Mouse (Mus musculus): ENCODE measurements around the gene Tenm3. TPM values are rescaled to one million over a fixed set of nuclear protein-coding genes. Genes with fewer than 3 reads are reported as not detected.

Tenm3 gene
- polyA plus RNA-seq, 1 experiment from 2014 or later, result 26.2 TPM

DNA sequence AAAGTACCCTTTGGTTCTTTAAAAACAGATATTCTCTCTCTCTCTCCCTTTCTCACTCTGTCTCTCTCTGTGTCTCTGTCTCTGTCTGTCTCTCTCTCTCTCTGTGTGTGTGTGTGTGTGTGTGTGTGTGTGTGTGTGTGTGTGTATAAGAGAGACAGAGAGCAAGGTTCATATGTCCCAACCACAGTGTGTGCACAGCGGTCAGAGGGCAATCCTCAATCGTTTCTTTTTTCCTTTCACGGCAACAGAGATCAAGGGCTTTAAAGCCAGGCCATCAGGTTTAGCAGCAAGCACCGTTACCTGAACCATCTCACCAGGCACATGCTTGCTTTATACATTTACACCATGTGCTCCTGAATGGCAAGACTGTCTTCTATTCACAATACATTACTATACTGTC, 110.7 kb downstream of the Tenm3 start:
- ATAC-seq (replicated peaks; ENCODE audit: low FRiP score), result no peak
- no peaks in the 10 kb centered on the region for H3K36me3 ChIP-seq
- H3K27me3 ChIP-seq, result no peaks in the 10 kb centered on the region
- no peak overlapping the region for H3K27ac ChIP-seq
- H3K4me1 ChIP-seq, result no peaks in the 10 kb centered on the region
- H3K4me2 ChIP-seq, result no peak overlapping the region
- H3K9ac ChIP-seq, result no peak overlapping the region
- WGBS, result 48% methylated on average over 4 of the region's 4 CpGs
- no peak overlapping the region for H3K4me3 ChIP-seq (replicated peaks)
- H3K9me3 ChIP-seq (replicated peaks), result no peaks in the 10 kb centered on the region

DNA sequence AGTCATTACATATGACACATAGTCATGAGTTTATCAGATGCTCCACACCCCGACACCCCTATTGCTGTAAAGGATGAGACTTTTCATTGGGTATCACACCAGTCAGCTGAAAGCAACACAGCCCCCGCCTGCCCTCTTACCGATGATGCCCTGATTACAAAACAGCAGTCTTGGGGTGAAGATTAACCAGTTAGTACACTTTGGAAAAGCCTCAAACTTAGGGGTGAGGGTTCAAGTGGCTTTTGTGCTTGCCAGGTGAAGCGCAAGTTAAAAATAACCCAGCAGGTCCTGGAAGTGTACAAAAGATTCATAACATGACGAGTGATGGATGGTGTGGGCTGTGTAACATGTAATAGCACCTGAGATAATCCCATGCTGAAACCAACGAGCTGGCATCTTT, 113.0 kb downstream of the Tenm3 start:
- Histone ChIP-seq H3K27ac (no peak overlapping the region), H3K4me2 (no peak overlapping the region), H3K9ac (no peak overlapping the region), H3K4me3 (replicated peaks) (no peak overlapping the region), H3K4me1 (no peaks in the 10 kb centered on the region), H3K36me3 (no peaks in the 10 kb centered on the region), H3K9me3 (replicated peaks) (no peaks in the 10 kb centered on the region), H3K27me3 (no peaks in the 10 kb centered on the region)
- no peak for ATAC-seq (replicated peaks; ENCODE audit: low FRiP score)
- 72% methylated on average over 6 of the region's 6 CpGs for WGBS

DNA sequence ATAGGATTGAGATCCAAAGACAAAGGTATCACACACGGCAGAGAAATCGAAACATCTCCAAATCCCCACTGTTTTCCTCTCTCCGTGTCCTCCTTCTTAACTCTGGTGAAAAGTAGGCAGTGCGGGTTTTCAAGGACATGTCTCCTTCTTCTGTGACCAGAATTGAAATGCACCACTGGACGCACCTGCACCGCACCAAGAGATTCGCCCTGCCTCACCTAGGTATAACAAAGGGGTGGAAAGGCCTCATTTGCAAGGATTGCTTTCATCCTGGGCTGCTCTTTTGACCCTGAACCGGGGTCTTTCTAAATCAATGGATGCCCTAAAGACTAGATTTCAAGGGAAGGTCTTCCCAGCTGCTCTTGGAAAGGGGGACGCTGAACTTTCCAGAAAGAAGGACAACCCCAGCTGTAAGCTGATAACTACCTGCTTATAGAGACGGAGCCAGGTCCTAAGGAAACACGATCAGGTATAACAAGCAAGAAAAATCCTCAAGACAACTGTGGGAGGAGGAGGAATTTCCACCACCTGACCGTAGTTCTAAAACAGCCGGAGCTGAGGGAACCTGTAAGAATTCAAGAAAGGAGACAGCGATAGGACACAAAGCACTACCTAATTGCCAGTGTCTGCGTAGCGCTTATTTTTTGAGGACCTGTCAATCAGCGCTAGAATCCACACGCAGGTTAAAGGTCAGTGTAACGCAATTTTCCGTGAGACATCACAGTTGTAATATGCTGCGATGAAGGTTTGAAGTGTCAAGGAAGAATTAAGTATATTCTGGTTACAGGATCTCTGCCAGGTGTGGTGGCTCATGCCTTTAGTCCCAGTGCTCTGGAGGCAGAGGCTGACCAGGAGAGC, 114.7 kb downstream of the Tenm3 start:
- 0 out of 2 replicates have a peak, but pooled peaks have one; percentile 36 for ATAC-seq (replicated peaks; ENCODE audit: low FRiP score)
- Histone ChIP-seq H3K9me3 (replicated peaks) (no peaks in the 10 kb centered on the region), H3K27me3 (no peaks in the 10 kb centered on the region), H3K4me2 (no peak overlapping the region), H3K4me3 (replicated peaks) (no peak overlapping the region), H3K9ac (no peak overlapping the region), H3K36me3 (no peaks in the 10 kb centered on the region), H3K4me1 (no peaks in the 10 kb centered on the region), H3K27ac (no peak overlapping the region)
- WGBS, result 67% methylated on average over 21 of the region's 21 CpGs

DNA sequence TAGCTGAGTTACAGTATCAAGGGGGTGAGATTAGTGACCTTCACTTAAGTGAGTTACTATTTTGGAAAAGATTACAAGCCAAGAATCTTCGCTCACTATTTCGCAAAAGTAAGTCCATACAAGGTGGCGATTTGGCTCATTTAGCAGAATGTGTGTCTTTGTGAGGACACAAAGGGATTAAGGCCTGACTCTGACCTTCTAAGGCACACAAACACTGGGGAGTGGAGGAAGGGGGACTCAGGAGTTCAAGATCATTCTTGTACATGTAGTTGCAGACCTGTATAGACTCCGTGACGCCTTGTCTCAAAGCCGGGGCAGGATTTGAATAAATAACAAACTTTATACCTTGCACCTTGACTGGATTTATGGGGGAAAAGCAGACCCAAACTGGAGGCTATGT, 115.7 kb downstream of the Tenm3 start:
- Histone ChIP-seq H3K4me3 (replicated peaks) (no peak overlapping the region), H3K4me1 (no peaks in the 10 kb centered on the region), H3K4me2 (no peak overlapping the region), H3K36me3 (no peaks in the 10 kb centered on the region), H3K27me3 (no peaks in the 10 kb centered on the region), H3K9ac (no peak overlapping the region), H3K9me3 (replicated peaks) (no peaks in the 10 kb centered on the region), H3K27ac (no peak overlapping the region)
- no peak for ATAC-seq (replicated peaks; ENCODE audit: low FRiP score)
- 85% methylated on average over 6 of the region's 6 CpGs for WGBS

DNA sequence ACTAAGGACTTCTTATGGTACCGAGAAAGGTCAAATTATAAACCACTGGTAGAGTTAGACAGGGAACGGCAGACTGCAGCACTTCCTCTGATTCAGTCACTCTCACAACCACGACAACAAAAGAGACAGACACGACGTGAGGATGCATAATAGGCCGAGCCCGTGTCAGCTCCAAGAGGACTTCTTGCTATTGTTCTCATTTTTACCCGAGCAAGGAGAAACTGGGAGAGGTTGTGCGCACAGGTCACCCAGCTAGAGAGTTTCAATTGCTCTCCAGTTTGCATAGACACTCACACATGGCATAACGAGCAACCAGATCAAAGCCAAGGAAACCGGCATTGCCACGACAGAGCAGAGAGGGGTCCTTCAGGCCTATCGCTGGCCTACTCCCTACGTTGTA, 121.0 kb downstream of the Tenm3 start:
- no peak overlapping the region for H3K4me3 ChIP-seq (replicated peaks)
- 62% methylated on average over 14 of the region's 14 CpGs for WGBS
- H3K4me2 ChIP-seq, result no peak overlapping the region
- 0 out of 2 replicates have a peak, but pooled peaks cover 3% of the 10 kb centered on the region for H3K9me3 ChIP-seq (replicated peaks)
- H3K36me3 ChIP-seq, result no peaks in the 10 kb centered on the region
- H3K9ac ChIP-seq, result no peak overlapping the region
- no peaks in the 10 kb centered on the region for H3K27me3 ChIP-seq
- H3K27ac ChIP-seq, result no peak overlapping the region
- H3K4me1 ChIP-seq, result no peaks in the 10 kb centered on the region
- ATAC-seq (replicated peaks; ENCODE audit: low FRiP score), result no peak

DNA sequence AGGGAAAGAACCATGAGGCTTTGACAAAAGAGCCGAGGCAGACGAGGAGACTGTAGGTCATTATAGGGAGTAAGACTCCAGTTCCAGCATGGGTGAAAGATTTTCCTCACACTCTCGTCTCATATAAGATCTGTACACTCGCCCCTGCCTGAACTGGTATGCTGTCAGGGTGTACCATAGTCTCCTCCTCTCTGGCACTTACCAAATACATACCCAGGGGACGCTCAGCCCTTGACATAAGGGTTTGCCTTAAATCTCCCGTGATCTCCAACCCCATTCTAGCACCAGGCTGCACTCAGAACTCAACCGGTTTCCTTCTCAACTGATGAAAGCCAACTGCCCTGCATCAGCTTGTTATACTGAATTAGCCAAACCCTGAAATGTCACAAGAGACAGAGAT, 121.4 kb downstream of the Tenm3 start:
- Histone ChIP-seq H3K9me3 (replicated peaks) (0 out of 2 replicates have a peak, but pooled peaks cover 3% of the 10 kb centered on the region), H3K27ac (no peak overlapping the region), H3K27me3 (no peaks in the 10 kb centered on the region), H3K4me2 (no peak overlapping the region), H3K9ac (no peak overlapping the region), H3K36me3 (no peaks in the 10 kb centered on the region), H3K4me1 (no peaks in the 10 kb centered on the region), H3K4me3 (replicated peaks) (no peak overlapping the region)
- 84% methylated on average over 7 of the region's 7 CpGs for WGBS
- no peak for ATAC-seq (replicated peaks; ENCODE audit: low FRiP score)

DNA sequence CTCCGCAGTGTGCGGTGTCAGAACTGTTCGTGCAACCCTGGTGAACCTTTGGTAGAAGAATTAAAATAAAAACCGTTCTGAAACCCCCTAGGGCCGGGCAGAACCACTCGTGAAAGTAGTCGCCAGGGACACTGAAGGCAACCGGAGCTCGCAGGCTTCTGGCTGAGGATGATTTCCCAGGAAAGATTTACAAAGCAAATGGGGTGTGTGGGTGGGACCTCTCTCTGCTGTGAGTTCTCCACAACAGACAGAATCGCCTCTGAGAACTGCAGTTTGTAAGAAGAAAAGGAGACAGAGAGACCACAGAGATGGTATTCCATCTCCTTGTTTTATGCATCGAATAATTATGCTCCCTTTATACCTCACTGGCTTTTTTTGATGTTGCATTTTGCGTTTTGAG, 122.4 kb downstream of the Tenm3 start:
- H3K9me3 ChIP-seq (replicated peaks), result 0 out of 2 replicates have a peak, but pooled peaks cover 3% of the 10 kb centered on the region
- WGBS, result 92% methylated on average over 12 of the region's 12 CpGs
- no peaks in the 10 kb centered on the region for H3K36me3 ChIP-seq
- H3K9ac ChIP-seq, result no peak overlapping the region
- no peak overlapping the region for H3K4me3 ChIP-seq (replicated peaks)
- no peak overlapping the region for H3K27ac ChIP-seq
- H3K27me3 ChIP-seq, result no peaks in the 10 kb centered on the region
- no peak for ATAC-seq (replicated peaks; ENCODE audit: low FRiP score)
- H3K4me1 ChIP-seq, result no peaks in the 10 kb centered on the region
- H3K4me2 ChIP-seq, result no peak overlapping the region

DNA sequence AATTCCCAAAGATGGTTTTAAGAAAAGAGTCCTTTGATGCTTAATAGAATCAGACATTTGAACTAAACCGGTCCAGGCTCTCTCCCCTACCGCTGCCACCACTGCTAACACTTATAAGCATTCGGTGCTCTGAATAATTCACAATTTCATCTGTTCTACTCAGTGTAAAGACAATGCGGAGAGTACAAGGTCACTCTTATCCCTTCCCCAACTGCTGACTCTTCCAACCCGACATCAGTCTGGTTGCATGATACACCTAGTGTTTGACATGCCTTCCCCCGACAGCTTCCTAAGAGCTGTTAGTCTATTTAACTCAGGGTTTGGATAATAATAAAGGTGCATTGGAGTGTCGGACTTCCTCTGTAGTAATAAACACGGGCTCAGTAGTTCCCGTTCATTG, 128.1 kb downstream of the Tenm3 start:
- Histone ChIP-seq H3K4me2 (no peak overlapping the region), H3K4me1 (no peaks in the 10 kb centered on the region), H3K9ac (no peak overlapping the region), H3K27me3 (no peaks in the 10 kb centered on the region), H3K27ac (no peak overlapping the region), H3K36me3 (no peaks in the 10 kb centered on the region), H3K4me3 (replicated peaks) (no peak overlapping the region), H3K9me3 (replicated peaks) (no peaks in the 10 kb centered on the region)
- 90% methylated on average over 9 of the region's 9 CpGs for WGBS
- ATAC-seq (replicated peaks; ENCODE audit: low FRiP score), result no peak

DNA sequence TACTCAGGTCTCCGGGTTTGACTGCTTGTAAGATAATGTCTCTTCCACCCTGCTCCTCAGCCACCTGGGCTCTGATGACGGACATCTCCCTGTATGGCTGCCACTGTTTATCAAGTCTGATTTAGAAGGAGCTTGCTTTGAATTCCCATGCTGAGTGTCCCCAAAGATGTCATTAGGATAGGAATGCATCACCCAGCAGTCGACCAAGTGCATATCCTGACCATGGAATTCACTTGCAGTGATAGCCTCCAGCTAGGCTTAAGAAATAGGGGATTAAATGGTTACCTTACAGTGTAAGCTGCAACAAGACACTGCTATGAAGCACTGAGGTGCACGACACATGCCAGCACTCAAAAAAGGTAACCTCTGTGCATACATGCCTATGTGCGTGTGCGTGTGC, 137.1 kb downstream of the Tenm3 start:
- Histone ChIP-seq H3K4me3 (replicated peaks) (no peak overlapping the region), H3K27ac (no peak overlapping the region), H3K4me1 (peaks cover 4% of the 10 kb centered on the region; the same call in 1 of the 2 replicates), H3K4me2 (no peak overlapping the region), H3K9ac (no peak overlapping the region), H3K27me3 (no peaks in the 10 kb centered on the region), H3K36me3 (no peaks in the 10 kb centered on the region; the same call in 1 of the 2 replicates), H3K9me3 (replicated peaks) (no peaks in the 10 kb centered on the region)
- WGBS, result 88% methylated on average over 6 of the region's 6 CpGs
- ATAC-seq (replicated peaks; ENCODE audit: low FRiP score), result no peak

DNA sequence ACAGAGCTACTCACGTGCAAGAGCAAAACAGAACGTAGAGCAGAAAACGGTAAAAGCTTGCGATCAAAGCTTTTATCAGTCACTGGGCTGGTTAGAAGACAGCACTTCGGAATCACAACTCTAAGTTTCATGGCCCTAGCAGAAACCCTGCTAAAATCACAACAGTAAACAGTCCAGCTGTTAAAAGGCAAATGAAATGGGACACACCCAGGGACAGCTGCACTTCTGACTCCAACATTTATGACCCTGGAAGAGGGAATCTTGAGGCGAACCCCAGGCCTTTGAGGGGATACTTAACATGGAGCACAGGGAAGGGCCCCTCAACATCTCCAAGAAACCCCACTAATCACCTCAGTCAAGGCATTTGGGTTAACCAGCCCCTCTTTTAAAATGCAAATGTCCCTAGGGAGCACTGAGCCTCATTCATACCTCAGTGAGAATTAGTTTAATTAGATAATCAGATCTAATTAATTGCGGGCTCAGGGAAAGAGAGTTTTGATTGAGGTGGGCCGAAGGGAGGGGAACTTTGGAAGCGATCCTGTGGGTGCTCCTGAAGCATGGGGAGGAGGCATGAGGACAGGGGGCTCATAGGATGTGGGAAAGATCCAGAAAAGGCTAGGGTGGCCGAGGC, 138.8 kb downstream of the Tenm3 start:
- Histone ChIP-seq H3K4me1 (peaks cover 4% of the 10 kb centered on the region; the same call in 1 of the 2 replicates), H3K4me3 (replicated peaks) (no peak overlapping the region), H3K36me3 (no peaks in the 10 kb centered on the region; the same call in 1 of the 2 replicates), H3K9me3 (replicated peaks) (no peaks in the 10 kb centered on the region), H3K4me2 (no peak overlapping the region), H3K9ac (no peak overlapping the region), H3K27me3 (no peaks in the 10 kb centered on the region), H3K27ac (peak overlapping the region; percentile 71)
- ATAC-seq (replicated peaks; ENCODE audit: low FRiP score), result peak; percentile 41; the same call in 1 of the 2 replicates
- whole genome bisulfite sequencing, result 68% methylated on average over 10 of the region's 10 CpGs

DNA sequence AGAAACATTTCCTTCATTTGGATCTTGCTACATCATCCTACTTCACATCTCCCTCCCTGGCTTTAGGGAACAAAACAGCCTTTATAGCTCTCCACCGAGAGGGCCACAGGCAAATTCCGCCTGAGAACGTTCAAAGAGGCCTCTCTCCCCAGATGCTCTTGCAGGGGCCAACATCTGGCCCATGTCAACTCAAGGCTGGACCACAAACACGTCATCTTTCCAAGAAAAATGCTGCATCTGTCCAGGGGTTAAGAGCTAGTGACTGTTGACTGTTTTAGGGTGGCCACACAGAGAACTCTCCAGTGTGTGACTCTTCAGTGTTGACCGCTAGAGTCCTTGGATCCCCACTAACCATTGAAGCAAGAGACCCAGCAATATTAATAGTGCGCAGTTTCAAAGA, 139.3 kb downstream of the Tenm3 start:
- H3K36me3 ChIP-seq, result no peaks in the 10 kb centered on the region; the same call in 1 of the 2 replicates
- H3K4me1 ChIP-seq, result peaks cover 4% of the 10 kb centered on the region; the same call in 1 of the 2 replicates
- no peak overlapping the region for H3K4me2 ChIP-seq
- 47% methylated on average over 6 of the region's 6 CpGs for WGBS
- no peak overlapping the region for H3K9ac ChIP-seq
- H3K27ac ChIP-seq, result peak overlapping the region; percentile 71
- H3K9me3 ChIP-seq (replicated peaks), result no peaks in the 10 kb centered on the region
- ATAC-seq (replicated peaks; ENCODE audit: low FRiP score), result peak; percentile 85
- H3K4me3 ChIP-seq (replicated peaks), result no peak overlapping the region
- no peaks in the 10 kb centered on the region for H3K27me3 ChIP-seq

DNA sequence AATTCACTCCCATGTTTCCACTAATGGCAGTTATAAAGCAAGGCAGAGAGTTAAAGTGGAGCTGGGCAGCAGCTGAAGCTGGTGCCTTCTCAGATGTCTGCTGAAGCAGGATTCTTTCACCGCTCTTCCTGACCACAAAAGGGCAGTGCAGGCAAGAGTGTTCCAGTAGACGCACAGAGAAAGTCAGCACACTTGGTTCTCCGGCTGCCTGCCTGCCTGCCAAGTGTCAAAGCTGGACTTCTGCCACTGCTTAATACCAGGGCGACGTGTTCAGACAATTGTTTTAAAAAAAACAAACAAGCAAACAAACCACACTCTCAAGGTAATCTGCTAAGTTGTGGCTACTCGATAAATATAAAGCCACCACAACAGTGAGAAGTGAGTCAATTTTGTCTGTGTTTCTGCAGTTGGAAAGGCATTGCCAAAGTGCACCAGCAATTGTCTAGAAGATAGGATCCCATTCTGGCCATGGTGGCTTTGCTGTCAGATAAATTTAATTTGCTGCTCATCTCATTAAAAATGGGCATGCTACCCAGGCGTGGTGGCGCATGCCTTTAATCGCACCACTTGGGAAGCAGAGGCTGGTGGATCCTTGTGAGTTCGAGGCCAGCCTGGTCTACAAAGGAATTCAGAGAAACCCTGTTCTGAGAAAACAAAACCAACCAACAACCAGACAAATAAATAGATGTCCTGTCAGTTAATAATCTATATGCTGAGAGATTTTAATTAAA, 152.9 kb downstream of the Tenm3 start:
- H3K36me3 ChIP-seq, result no peaks in the 10 kb centered on the region
- H3K4me2 ChIP-seq, result no peak overlapping the region
- no peak overlapping the region for H3K27ac ChIP-seq
- H3K4me1 ChIP-seq, result peaks cover 26% of the 10 kb centered on the region
- ATAC-seq (replicated peaks; ENCODE audit: low FRiP score), result peak; percentile 65; the same call in 1 of the 2 replicates
- H3K9ac ChIP-seq, result no peak overlapping the region
- no peaks in the 10 kb centered on the region for H3K9me3 ChIP-seq (replicated peaks)
- H3K27me3 ChIP-seq, result no peaks in the 10 kb centered on the region
- H3K4me3 ChIP-seq (replicated peaks), result no peak overlapping the region
- WGBS, result 56% methylated on average over 10 of the region's 10 CpGs

All from kidney, embryonic 15.5 days (tissue).